Mouse (Mus musculus): ENCODE measurements around the gene Gm11938. TPM values are rescaled to one million over a fixed set of nuclear protein-coding genes. Genes with fewer than 3 reads are reported as not detected.
"Not testable (repeated sequence)": the region's sequence is repeated elsewhere in the genome, so short reads cannot be mapped to it uniquely, and the experiment has no call there.

Gene Gm11938
- polyA plus RNA-seq, 1 experiment from 2014 or later, result not detected

DNA sequence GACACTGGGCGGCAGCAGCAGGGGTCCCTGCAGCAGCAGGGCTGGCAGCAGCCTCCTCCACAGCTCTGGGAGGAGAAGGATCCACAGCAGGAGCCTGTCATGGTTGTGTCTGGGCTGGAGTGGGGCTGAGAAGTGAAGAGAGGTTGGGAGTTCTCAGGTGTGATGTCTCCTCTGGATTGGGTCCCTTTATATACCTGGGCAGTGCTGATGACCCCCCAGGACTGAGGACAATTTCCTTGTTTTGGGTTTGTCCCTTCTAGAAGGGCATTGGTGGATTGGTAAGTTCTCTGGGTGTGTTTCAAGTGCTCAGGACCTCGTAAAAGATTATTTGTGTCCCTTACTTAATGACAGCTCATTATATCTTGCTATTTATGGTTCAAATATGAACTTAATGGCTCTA, 7.0 kb upstream of the Gm11938 start, which contains the start of gene Gm11937:
Gene Gm11937 (minus strand): TSS at position 101 of the 400 bp plus-strand sequence.
- ATAC-seq, H3K36me3 ChIP-seq: not testable (repeated sequence)
- 45% methylated on average over 1 of the region's 2 CpGs for WGBS

DNA sequence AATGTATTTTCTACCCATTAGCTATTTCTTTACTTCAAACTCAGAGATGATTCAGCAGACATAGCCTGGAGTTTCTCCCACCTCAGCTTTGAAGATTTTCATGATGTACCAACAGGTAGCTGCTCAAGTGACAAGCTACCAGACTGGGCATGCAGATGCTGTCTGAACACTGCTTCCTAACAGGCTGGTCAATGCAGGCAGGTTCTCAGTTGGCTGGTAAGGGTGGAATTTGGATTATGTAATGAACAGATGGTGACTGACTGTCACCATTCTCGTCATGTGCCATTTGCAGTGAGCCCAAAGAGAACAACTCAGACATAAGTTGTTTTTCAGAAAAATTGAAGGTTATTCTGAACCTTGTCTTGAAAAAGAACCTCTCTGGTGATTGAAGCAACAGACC, 6.0 kb upstream of the Gm11938 start:
- Histone ChIP-seq H3K27ac (no peak overlapping the region), H3K36me3 (no peaks in the 10 kb centered on the region), H3K4me3 (replicated peaks) (no peak overlapping the region), H3K4me1 (replicated peaks) (no peaks in the 10 kb centered on the region), H3K9me3 (no peaks in the 10 kb centered on the region), H3K27me3 (replicated peaks) (no peaks in the 10 kb centered on the region), H3K4me2 (replicated peaks) (no peak overlapping the region), H3K9ac (no peak overlapping the region)
- no peak for ATAC-seq
- 71% methylated on average over 1 of the region's 1 CpGs for WGBS

More for the DNA sequence above, 7.0 kb upstream of the Gm11938 start, which contains the start of gene Gm11937:
- H3K27ac ChIP-seq; H3K4me1 ChIP-seq (replicated peaks); H3K4me2 ChIP-seq (replicated peaks); H3K9ac ChIP-seq; H3K27me3 ChIP-seq (replicated peaks); H3K9me3 ChIP-seq; H3K4me3 ChIP-seq (replicated peaks): not testable (repeated sequence)

DNA sequence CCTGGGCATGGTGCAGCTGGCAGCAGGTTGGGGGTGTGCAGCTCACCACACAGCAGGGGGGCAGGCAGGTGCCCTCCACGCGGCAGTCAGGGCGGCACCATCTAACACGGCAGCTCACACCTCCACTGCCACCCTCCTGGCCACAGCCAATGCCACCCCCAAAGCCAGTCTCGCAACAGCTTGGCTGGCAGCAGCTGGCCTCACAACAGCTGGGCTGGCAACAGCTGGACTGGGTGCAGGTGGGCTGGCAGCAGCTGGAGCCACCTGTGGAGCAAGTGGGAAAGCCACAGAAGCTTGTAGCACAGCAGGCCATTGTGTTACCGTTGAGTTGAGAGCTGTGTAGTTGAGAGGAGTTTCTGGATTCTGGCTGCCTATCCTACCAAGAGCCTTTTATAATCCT, 5.4 kb downstream of the Gm11938 start, which contains the start of gene Krtap9-3:
Gene Krtap9-3 (minus strand): TSS at position 364 of the 400 bp plus-strand sequence.
- not testable (repeated sequence) for ATAC-seq, H3K27ac ChIP-seq

DNA sequence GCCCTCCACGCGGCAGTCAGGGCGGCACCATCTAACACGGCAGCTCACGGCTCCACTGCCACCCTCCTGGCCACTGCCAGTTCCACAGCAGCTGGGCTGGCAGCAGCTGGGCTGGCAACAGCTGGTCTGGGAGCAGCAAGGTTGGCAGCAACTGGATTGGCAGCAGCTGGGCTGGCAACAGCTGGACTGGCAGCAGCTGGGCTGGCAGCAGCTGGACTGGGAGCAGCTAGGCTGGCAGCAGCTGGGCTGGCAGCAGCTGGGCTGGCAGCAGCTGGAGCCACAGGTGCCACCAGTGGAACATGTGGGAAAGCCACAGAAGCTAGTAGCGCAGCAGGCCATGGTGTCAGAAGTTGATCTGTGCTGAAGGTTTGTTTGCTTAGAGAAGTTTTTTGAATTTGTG, 12.1 kb downstream of the Gm11938 start, which contains the start of gene Krtap1-3:
Gene Krtap1-3 (minus strand): TSS at position 359 of the 400 bp plus-strand sequence.
- Histone ChIP-seq H3K4me3 (replicated peaks) (no peak within 1 kb of the TSS), H3K27ac (no peak within 1 kb of the TSS), H3K9me3 (no peaks in the 10 kb centered on the region), H3K27me3 (replicated peaks) (no peaks in the 10 kb centered on the region), H3K4me2 (replicated peaks) (no peak within 1 kb of the TSS), H3K36me3 (no peaks in the 10 kb centered on the region), H3K4me1 (replicated peaks) (no peaks in the 10 kb centered on the region), H3K9ac (no peak within 1 kb of the TSS)
- no peak for ATAC-seq
- 90% methylated on average over 6 of the region's 6 CpGs for WGBS

More for the DNA sequence above, 5.4 kb downstream of the Gm11938 start, which contains the start of gene Krtap9-3:
- H3K27me3 ChIP-seq (replicated peaks); H3K4me1 ChIP-seq (replicated peaks); H3K4me3 ChIP-seq (replicated peaks); H3K9me3 ChIP-seq; H3K9ac ChIP-seq; H3K36me3 ChIP-seq; H3K4me2 ChIP-seq (replicated peaks): not testable (repeated sequence)
- WGBS, result 77% methylated on average over 6 of the region's 6 CpGs

DNA sequence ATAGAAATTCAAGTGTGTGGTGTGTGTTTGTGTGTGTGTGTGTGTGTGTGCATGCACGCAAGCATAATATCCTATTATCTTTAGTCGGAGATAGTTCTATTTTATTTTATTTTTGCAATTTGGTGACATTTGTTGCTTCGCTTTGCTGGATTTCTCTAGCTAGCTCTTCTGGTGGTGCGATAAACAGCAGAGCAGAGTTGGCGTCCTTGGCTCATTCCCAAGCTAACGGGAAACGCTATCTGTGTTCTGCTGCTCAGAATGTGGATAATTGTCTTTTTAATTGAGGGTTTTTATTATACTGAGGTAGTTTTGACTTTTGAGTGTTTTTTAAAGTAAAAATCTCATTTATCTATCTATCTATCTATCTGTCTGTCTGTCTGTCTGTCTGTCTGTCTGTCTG, 18.0 kb downstream of the Gm11938 start:
- Histone ChIP-seq H3K9me3 (no peaks in the 10 kb centered on the region), H3K27ac (no peak overlapping the region), H3K4me2 (replicated peaks) (no peak overlapping the region), H3K27me3 (replicated peaks) (no peaks in the 10 kb centered on the region), H3K4me1 (replicated peaks) (no peaks in the 10 kb centered on the region), H3K9ac (no peak overlapping the region), H3K36me3 (no peaks in the 10 kb centered on the region), H3K4me3 (replicated peaks) (no peak overlapping the region)
- ATAC-seq, result no peak
- 78% methylated on average over 7 of the region's 7 CpGs for WGBS

DNA sequence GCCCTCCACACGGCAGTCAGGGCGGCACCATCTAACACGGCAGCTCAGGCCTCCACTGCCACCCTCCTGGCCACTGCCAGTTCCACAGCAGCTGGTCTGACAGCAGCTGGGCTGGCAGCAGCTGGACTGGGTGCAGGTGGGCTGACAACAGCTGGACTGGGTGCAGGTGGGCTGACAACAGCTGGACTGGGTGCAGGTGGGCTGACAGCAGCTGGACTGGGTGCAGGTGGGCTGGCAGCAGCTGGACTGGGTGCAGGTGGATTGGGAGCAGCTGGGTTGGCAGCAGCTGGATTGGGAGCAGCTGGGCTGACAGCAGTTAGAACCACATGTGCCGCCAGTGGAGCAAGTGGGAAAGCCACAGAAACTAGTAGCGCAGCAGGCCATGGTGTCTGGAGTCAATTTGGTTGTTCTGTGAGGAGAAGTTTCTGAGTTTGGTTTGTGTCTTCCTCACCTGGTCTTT, 19.8 kb downstream of the Gm11938 start, which contains the start of gene Krtap1-4:
Gene Krtap1-4 (minus strand): TSS at position 410 of the 460 bp plus-strand sequence.
- no peaks in the 10 kb centered on the region for H3K27me3 ChIP-seq (replicated peaks)
- H3K9ac ChIP-seq, result no peak within 1 kb of the TSS
- H3K4me3 ChIP-seq (replicated peaks), result no peak within 1 kb of the TSS
- H3K27ac ChIP-seq, result no peak within 1 kb of the TSS
- 79% methylated on average over 5 of the region's 5 CpGs for WGBS
- no peaks in the 10 kb centered on the region for H3K36me3 ChIP-seq
- no peak within 1 kb of the TSS for H3K4me2 ChIP-seq (replicated peaks)
- H3K4me1 ChIP-seq (replicated peaks), result no peaks in the 10 kb centered on the region
- ATAC-seq, result no peak
- no peaks in the 10 kb centered on the region for H3K9me3 ChIP-seq

DNA sequence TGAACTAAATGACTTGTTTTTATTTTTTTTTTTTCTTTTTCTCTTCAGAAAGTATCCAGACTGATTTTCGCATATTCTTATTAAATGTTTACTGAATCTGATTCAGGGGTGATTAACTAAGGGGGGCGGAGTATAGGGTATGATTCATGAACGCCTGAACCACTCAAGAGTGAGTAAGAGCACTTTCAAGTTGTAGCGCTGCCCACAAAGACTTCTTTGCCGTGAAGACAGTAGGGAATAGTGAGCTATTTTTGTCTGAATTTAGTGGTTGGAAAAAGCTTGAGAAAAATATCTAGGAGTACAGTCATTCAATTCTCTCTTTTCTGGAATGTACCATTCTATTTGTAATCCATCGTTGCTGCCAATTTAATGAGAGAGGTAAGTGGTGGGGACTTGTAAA, 21.5 kb downstream of the Gm11938 start:
- WGBS, result 88% methylated on average over 6 of the region's 6 CpGs

DNA sequence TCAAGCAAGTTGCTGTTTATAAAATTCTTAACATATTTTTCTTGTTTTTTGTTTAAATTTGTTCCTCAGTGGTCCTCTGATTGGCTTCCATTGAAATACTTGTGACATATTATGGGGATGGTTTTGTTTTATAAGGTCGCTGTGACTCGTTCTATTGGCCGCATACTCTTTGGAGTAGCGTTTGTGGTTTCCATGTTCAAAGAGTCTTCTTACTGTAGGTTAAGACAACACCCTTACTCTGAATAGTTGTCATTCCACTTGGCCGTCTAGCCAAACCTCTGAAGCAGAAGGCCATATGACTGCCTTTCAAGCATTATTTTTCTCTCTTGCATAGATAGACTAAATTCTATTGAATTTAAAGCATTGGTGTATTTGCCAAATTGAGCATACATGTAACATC, 22.1 kb downstream of the Gm11938 start:
- whole genome bisulfite sequencing, result 95% methylated on average over 5 of the region's 5 CpGs
- no peaks in the 10 kb centered on the region for H3K27me3 ChIP-seq (replicated peaks)
- no peak for ATAC-seq
- no peaks in the 10 kb centered on the region for H3K4me1 ChIP-seq (replicated peaks)
- H3K4me3 ChIP-seq (replicated peaks), result no peak overlapping the region
- H3K9me3 ChIP-seq, result no peaks in the 10 kb centered on the region
- no peak overlapping the region for H3K4me2 ChIP-seq (replicated peaks)
- H3K9ac ChIP-seq, result no peak overlapping the region
- no peak overlapping the region for H3K27ac ChIP-seq
- no peaks in the 10 kb centered on the region for H3K36me3 ChIP-seq

More for the DNA sequence above, 21.5 kb downstream of the Gm11938 start:
- Histone ChIP-seq H3K27me3 (replicated peaks) (no peaks in the 10 kb centered on the region), H3K4me2 (replicated peaks) (no peak overlapping the region), H3K4me3 (replicated peaks) (no peak overlapping the region), H3K36me3 (no peaks in the 10 kb centered on the region), H3K4me1 (replicated peaks) (no peaks in the 10 kb centered on the region), H3K27ac (no peak overlapping the region), H3K9ac (no peak overlapping the region), H3K9me3 (no peaks in the 10 kb centered on the region)
- ATAC-seq, result no peak

DNA sequence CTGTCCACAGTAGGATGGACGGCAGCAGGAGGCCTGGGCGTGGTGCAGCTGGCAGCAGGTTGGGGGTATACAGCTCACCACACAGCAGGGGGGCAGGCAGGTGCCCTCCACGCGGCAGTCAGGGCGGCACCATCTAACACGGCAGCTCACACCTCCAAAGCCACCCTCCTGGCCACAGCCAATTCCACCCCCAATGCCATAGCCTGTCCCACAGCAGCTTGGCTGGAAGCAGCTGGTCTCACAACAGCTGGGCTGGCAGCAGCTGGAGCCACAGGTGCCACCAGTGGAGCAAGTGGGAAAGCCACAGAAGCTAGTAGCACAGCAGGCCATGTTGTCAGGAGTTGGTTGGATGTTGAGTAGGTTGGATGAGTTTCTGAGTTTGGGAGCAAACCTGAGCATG, 22.5 kb downstream of the Gm11938 start, which contains the start of gene Krtap1-5:
Gene Krtap1-5 (minus strand): TSS at position 381 of the 400 bp plus-strand sequence.
- no peak within 1 kb of the TSS for H3K27ac ChIP-seq
- H3K4me1 ChIP-seq (replicated peaks), result no peaks in the 10 kb centered on the region
- no peak within 1 kb of the TSS for H3K9ac ChIP-seq
- H3K4me3 ChIP-seq (replicated peaks), result no peak within 1 kb of the TSS
- H3K27me3 ChIP-seq (replicated peaks), result no peaks in the 10 kb centered on the region
- no peak for ATAC-seq
- H3K36me3 ChIP-seq, result no peaks in the 10 kb centered on the region
- WGBS, result 95% methylated on average over 6 of the region's 6 CpGs
- H3K9me3 ChIP-seq, result no peaks in the 10 kb centered on the region
- H3K4me2 ChIP-seq (replicated peaks), result no peak within 1 kb of the TSS

DNA sequence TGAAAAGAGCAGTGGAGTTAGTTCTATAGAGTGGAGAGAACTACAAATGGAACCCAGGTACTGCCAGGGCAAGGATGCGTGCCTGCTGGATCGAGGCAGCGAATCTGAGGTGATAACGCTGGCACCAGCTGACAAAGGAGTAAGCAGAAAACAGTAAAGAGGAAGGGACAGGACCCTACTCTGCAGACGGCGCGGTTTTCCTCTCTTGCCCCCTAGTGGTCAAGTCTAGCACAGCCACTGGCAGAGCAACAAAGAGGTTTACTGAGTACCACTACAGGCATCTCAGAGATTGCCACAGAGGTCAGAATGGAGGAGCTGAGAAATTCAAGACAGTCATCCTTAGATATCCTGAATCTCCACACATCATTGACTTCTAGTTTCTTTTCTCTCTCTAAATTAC, 29.0 kb downstream of the Gm11938 start:
- H3K36me3 ChIP-seq, result no peaks in the 10 kb centered on the region
- peak; percentile 75; the same call in 1 of the 2 replicates for ATAC-seq
- peak overlapping the region; percentile 40; the same call in 1 of the 2 replicates for H3K4me2 ChIP-seq (replicated peaks)
- no peak overlapping the region for H3K9ac ChIP-seq
- H3K4me1 ChIP-seq (replicated peaks), result no peaks in the 10 kb centered on the region
- no peaks in the 10 kb centered on the region for H3K27me3 ChIP-seq (replicated peaks)
- no peak overlapping the region for H3K27ac ChIP-seq
- WGBS, result 2% methylated on average over 7 of the region's 7 CpGs
- no peaks in the 10 kb centered on the region for H3K9me3 ChIP-seq
- H3K4me3 ChIP-seq (replicated peaks), result no peak overlapping the region

DNA sequence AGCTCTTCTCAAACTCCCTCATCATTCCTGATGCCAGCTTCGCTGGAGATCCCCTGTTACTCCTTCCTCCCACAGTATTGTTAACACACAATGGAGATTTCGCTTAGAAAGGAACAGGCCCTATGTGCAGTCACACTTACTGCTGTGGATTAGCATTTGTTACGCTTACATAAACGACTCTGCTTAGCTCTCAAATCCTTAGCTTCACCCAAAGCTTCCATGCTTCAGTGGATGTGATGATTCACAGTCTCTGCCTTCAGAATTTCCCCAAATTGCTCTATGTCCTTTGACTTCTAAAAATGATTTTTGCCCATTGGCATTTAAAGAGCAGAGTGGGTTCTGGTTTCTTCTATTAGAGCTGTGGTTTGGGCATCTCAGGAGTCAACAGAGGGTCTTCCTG, 29.9 kb downstream of the Gm11938 start:
- no peaks in the 10 kb centered on the region for H3K27me3 ChIP-seq (replicated peaks)
- H3K9me3 ChIP-seq, result no peaks in the 10 kb centered on the region
- H3K4me3 ChIP-seq (replicated peaks), result no peak overlapping the region
- H3K4me1 ChIP-seq (replicated peaks), result no peaks in the 10 kb centered on the region
- H3K9ac ChIP-seq, result no peak overlapping the region
- ATAC-seq, result no peak
- H3K27ac ChIP-seq, result no peak overlapping the region
- 72% methylated on average over 4 of the region's 4 CpGs for WGBS
- no peaks in the 10 kb centered on the region for H3K36me3 ChIP-seq
- no peak overlapping the region for H3K4me2 ChIP-seq (replicated peaks)

DNA sequence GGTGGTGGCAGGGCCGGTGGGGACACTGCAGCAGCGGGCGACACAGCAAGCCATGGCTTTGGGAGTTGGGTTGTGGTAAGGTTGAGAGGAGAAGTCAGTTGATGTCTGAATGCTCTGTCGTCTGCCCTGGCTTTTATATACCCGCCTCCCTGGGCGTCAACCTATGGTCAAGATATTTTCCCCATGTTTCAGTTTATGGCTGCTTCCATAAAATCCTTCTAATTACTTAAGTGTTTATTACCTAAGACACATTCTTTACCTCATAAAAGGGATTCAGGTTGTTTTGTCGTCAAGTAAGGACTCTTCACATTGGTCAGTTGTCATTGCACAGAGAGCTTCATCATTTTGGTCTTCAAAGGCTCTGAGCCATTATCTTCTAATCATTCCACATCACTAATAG, 36.6 kb downstream of the Gm11938 start, which contains the start of gene Krtap3-1:
Gene Krtap3-1 (minus strand): TSS at position 101 of the 400 bp plus-strand sequence.
- Histone ChIP-seq H3K9ac (no peak within 1 kb of the TSS), H3K27ac (no peak within 1 kb of the TSS), H3K4me1 (replicated peaks) (no peaks in the 10 kb centered on the region), H3K27me3 (replicated peaks) (no peaks in the 10 kb centered on the region), H3K9me3 (no peaks in the 10 kb centered on the region), H3K4me2 (replicated peaks) (no peak within 1 kb of the TSS), H3K36me3 (no peaks in the 10 kb centered on the region), H3K4me3 (replicated peaks) (no peak within 1 kb of the TSS)
- 77% methylated on average over 7 of the region's 7 CpGs for WGBS
- ATAC-seq, result no peak

DNA sequence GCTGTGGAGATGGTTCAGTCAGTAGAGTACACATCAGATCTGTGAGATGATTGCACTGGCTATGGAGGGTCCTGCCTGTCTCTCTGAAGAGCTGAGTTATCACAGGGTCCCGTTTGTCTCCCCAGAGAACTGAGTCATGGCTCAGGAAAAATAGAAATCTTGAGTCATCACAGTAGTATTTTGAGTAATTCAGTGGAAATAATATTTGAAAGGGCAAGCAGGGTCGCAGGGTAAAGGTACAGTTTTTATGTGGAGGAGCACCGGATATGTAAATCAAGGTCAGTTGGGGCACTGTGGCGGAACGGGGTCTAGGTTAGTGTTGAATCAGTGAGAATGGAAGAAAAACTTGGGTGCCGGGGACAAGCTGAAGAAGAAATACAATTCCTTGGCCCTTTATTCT, 40.5 kb downstream of the Gm11938 start:
- H3K4me2 ChIP-seq (replicated peaks), result no peak overlapping the region
- H3K36me3 ChIP-seq, result no peaks in the 10 kb centered on the region
- H3K27me3 ChIP-seq (replicated peaks), result no peaks in the 10 kb centered on the region
- no peak overlapping the region for H3K27ac ChIP-seq
- no peak overlapping the region for H3K9ac ChIP-seq
- ATAC-seq, result no peak
- H3K4me3 ChIP-seq (replicated peaks), result no peak overlapping the region
- 82% methylated on average over 6 of the region's 6 CpGs for WGBS
- H3K9me3 ChIP-seq, result no peaks in the 10 kb centered on the region
- no peaks in the 10 kb centered on the region for H3K4me1 ChIP-seq (replicated peaks)

Data from intestine, embryonic 15.5 days (tissue).